Mouse (Mus musculus) liver, adult 2 months (tissue): ENCODE data around the gene Pcolce2. TPM values are rescaled to one million over a fixed set of nuclear protein-coding genes. Genes with fewer than 3 reads are reported as not detected.

Source experiments
- DNase-seq: peaks from one replicate; pipeline ENCODE4 v3.0.0-alpha.2; 2011; ENCODE audit warnings: low read depth, low spot score; ENCODE audit errors: extremely low read depth
- H3K27ac ChIP-seq: fragments of 200-500 bp; replicated peaks from 2 replicates; pipeline ENCODE4 v1.5.1; 2012; ENCODE audit warnings: low read depth, mild to moderate bottlenecking, control low read depth, inconsistent platforms, low read length; ENCODE audit not compliant: insufficient read depth
- H3K27me3 ChIP-seq: fragments of 200-500 bp; 2 replicates; pipeline ENCODE4 v1.6.1; 2012; ENCODE audit warnings: mild to moderate bottlenecking, moderate library complexity, low read length, inconsistent platforms; ENCODE audit not compliant: control insufficient read depth, insufficient read depth
- H3K36me3 ChIP-seq: fragments of 200-500 bp; 2 replicates; pipeline ENCODE4 v1.6.1; 2012; ENCODE audit warnings: low read length, inconsistent platforms; ENCODE audit not compliant: control insufficient read depth, insufficient read depth
- H3K4me1 ChIP-seq: fragments of 200-500 bp; 2 replicates; pipeline ENCODE4 v1.6.1; 2011; ENCODE audit warnings: low read length; ENCODE audit not compliant: control insufficient read depth, insufficient read depth
- H3K4me3 ChIP-seq: fragments of 200-500 bp; 2 replicates; pipeline ENCODE4 v1.5.1; 2011; ENCODE audit warnings: low read depth, mild to moderate bottlenecking, control low read depth, low read length, moderate library complexity; ENCODE audit not compliant: insufficient read depth
- H3K79me2 ChIP-seq: fragments of 200-500 bp; 2 replicates; pipeline ENCODE4 v1.6.1; 2012; ENCODE audit warnings: inconsistent platforms, mild to moderate bottlenecking, low read length, moderate library complexity; ENCODE audit not compliant: control insufficient read depth, insufficient read depth
- H3K9ac ChIP-seq: fragments of 200-500 bp; 2 replicates; pipeline ENCODE4 v1.6.1; 2012; ENCODE audit warnings: low read depth, mild to moderate bottlenecking, control low read depth, inconsistent platforms, low read length
- CTCF ChIP-seq: fragments of 200-500 bp; IDR thresholded peaks from 2 replicates; pipeline ENCODE4 v1.5.1; 2011; ENCODE audit warnings: low read depth, low read length, control low read depth
- POLR2A ChIP-seq: fragments of 200-500 bp; IDR thresholded peaks from 2 replicates; pipeline ENCODE4 v1.6.1; 2011; ENCODE audit warnings: low read length, control low read depth; ENCODE audit not compliant: insufficient read depth; ENCODE audit errors: extremely low read depth
- WGBS: fragments of 180-500 bp; shearing (Covaris S2); methylation state at CpG from one replicate; pipeline ENCODE4 v1.1.7; 2018; 5-methylcytosine and 5-hydroxymethylcytosine counted together
- polyA plus RNA-seq: library from polyadenylated mRNA; depleted of rRNA; stranded (reverse); fragments of >200 nt; gene quantifications from 2 replicates; pipeline ENCODE4 v1.2.3, GENCODE M21; 2012
- total RNA-seq: library from RNA; depleted of rRNA; stranded (reverse); fragments of >200 nt; gene quantifications from 2 replicates; pipeline ENCODE4 v1.2.3, GENCODE M21; 2014

The Pcolce2 gene
- total and polyA plus RNA-seq, 2 experiments, result 0.27 to 1.3 TPM

GRCm38 (mm10) chr9:95692823-95693222 lies 55.4 kb downstream of the Pcolce2 start:
- WGBS, result 84% methylated on average over 8 of the region's 8 CpGs
- Histone ChIP-seq H3K36me3 (no peaks in the 10 kb centered on the region), H3K27ac (no peak overlapping the region), H3K9ac (no peak overlapping the region), H3K4me1 (no peaks in the 10 kb centered on the region), H3K27me3 (no peaks in the 10 kb centered on the region), H3K79me2 (no peaks in the 10 kb centered on the region), H3K4me3 (no peak overlapping the region)
- DNase-seq, result no peak
- no peak for TF ChIP-seq POLR2A
- TF ChIP-seq CTCF, result no peak

- TF ChIP-seq CTCF (no peak), POLR2A (no peak)
- Histone ChIP-seq H3K4me3 (no peak overlapping the region), H3K27me3 (no peaks in the 10 kb centered on the region), H3K4me1 (no peaks in the 10 kb centered on the region), H3K36me3 (no peaks in the 10 kb centered on the region), H3K27ac (no peak overlapping the region), H3K9ac (no peak overlapping the region), H3K79me2 (no peaks in the 10 kb centered on the region)
- DNase-seq, result no peak
- 84% methylated on average over 11 of the region's 11 CpGs for WGBS
These were observed 56.2 kb downstream of the Pcolce2 start for GRCm38 (mm10) chr9:95693528-95694100.

- no peak overlapping the region for H3K27ac ChIP-seq
- H3K36me3 ChIP-seq, result no peaks in the 10 kb centered on the region
- no peak overlapping the region for H3K4me3 ChIP-seq
- WGBS, result 81% methylated on average over 12 of the region's 12 CpGs
- H3K4me1 ChIP-seq, result no peaks in the 10 kb centered on the region
- no peaks in the 10 kb centered on the region for H3K27me3 ChIP-seq
- no peak for TF ChIP-seq POLR2A
- TF ChIP-seq CTCF, result no peak
- H3K9ac ChIP-seq, result no peak overlapping the region
- no peaks in the 10 kb centered on the region for H3K79me2 ChIP-seq
- no peak for DNase-seq
These were observed 57.1 kb downstream of the Pcolce2 start for GRCm38 (mm10) chr9:95694526-95694925.

GRCm38 (mm10) chr9:95695023-95695422 lies 57.6 kb downstream of the Pcolce2 start:
- H3K79me2 ChIP-seq, result no peaks in the 10 kb centered on the region
- 91% methylated on average over 15 of the region's 15 CpGs for WGBS
- no peaks in the 10 kb centered on the region for H3K36me3 ChIP-seq
- H3K4me3 ChIP-seq, result no peak overlapping the region
- no peak for TF ChIP-seq POLR2A
- TF ChIP-seq CTCF, result no peak
- H3K27ac ChIP-seq, result no peak overlapping the region
- no peak overlapping the region for H3K9ac ChIP-seq
- H3K4me1 ChIP-seq, result no peaks in the 10 kb centered on the region
- DNase-seq, result no peak
- no peaks in the 10 kb centered on the region for H3K27me3 ChIP-seq

GRCm38 (mm10) chr9:95696581-95696980 lies 59.2 kb downstream of the Pcolce2 start:
- 42% methylated on average over 6 of the region's 6 CpGs for WGBS
- Histone ChIP-seq H3K4me1 (no peaks in the 10 kb centered on the region), H3K27me3 (no peaks in the 10 kb centered on the region), H3K79me2 (no peaks in the 10 kb centered on the region), H3K36me3 (no peaks in the 10 kb centered on the region), H3K9ac (no peak overlapping the region), H3K4me3 (no peak overlapping the region), H3K27ac (no peak overlapping the region)
- TF ChIP-seq POLR2A, result no peak
- TF ChIP-seq CTCF, result no peak
- no peak for DNase-seq

- H3K27ac ChIP-seq, result no peak overlapping the region
- no peaks in the 10 kb centered on the region for H3K36me3 ChIP-seq
- no peaks in the 10 kb centered on the region for H3K4me1 ChIP-seq
- TF ChIP-seq CTCF (no peak), POLR2A (no peak)
- peak; percentile 44 for DNase-seq
- 57% methylated on average over 2 of the region's 2 CpGs for WGBS
- H3K79me2 ChIP-seq, result no peaks in the 10 kb centered on the region
- H3K9ac ChIP-seq, result no peak overlapping the region
- H3K27me3 ChIP-seq, result no peaks in the 10 kb centered on the region
- H3K4me3 ChIP-seq, result no peak overlapping the region
These were observed 60.4 kb downstream of the Pcolce2 start for GRCm38 (mm10) chr9:95697808-95698207.
